Mouse (Mus musculus) c-Kit-positive CD71-positive TER-119-negative erythroid progenitor cells, embryonic 14.5 days (primary cell): Measurements from ENCODE around the gene Nrbf2.

Experiments used
- DNase-seq: peaks from one replicate; pipeline ENCODE4 v3.0.0-alpha.2; 2013; ENCODE audit warnings: low read depth

The Nrbf2 gene

GRCm38 (mm10) chr10:67295331-67295730, 10.2 kb upstream of the Nrbf2 start:
- DNase-seq: no peak

GRCm38 (mm10) chr10:67291087-67291486, 6.0 kb upstream of the Nrbf2 start:
- DNase-seq: no peak

GRCm38 (mm10) chr10:67290622-67291021, 5.5 kb upstream of the Nrbf2 start:
- DNase-seq: no peak

- no peak for DNase-seq
Observed at GRCm38 (mm10) chr10:67287877-67288276, 2.8 kb upstream of the Nrbf2 start.

GRCm38 (mm10) chr10:67284761-67285175, 337 bp downstream of the Nrbf2 start:
- DNase-seq: no peak

GRCm38 (mm10) chr10:67284311-67284710, 794 bp downstream of the Nrbf2 start:
- DNase-seq: no peak

- DNase-seq: no peak
Observed at GRCm38 (mm10) chr10:67283516-67283915, 1.6 kb downstream of the Nrbf2 start.

- no peak for DNase-seq
Observed at GRCm38 (mm10) chr10:67282531-67282930, 2.6 kb downstream of the Nrbf2 start.

GRCm38 (mm10) chr10:67281852-67282251, 3.3 kb downstream of the Nrbf2 start:
- no peak for DNase-seq

- DNase-seq: no peak
Observed at GRCm38 (mm10) chr10:67275916-67276315, 9.2 kb downstream of the Nrbf2 start.

- DNase-seq: peak; percentile 47
Observed at GRCm38 (mm10) chr10:67264852-67265251, 20.3 kb downstream of the Nrbf2 start.

- no peak for DNase-seq
Observed at GRCm38 (mm10) chr10:67253115-67253514, 32.0 kb downstream of the Nrbf2 start.

- DNase-seq: no peak
Observed at GRCm38 (mm10) chr10:67252353-67252752, 32.8 kb downstream of the Nrbf2 start.

- no peak for DNase-seq
Observed at GRCm38 (mm10) chr10:67250846-67251245, 34.3 kb downstream of the Nrbf2 start.

- DNase-seq: no peak
Observed at GRCm38 (mm10) chr10:67249486-67249885, 35.6 kb downstream of the Nrbf2 start.

- peak; percentile 53 for DNase-seq
Observed at GRCm38 (mm10) chr10:67247145-67247544, 38.0 kb downstream of the Nrbf2 start.

GRCm38 (mm10) chr10:67230439-67230838, 54.7 kb downstream of the Nrbf2 start:
- DNase-seq: no peak

- no peak for DNase-seq
Observed at GRCm38 (mm10) chr10:67226543-67226942, 58.6 kb downstream of the Nrbf2 start.

GRCm38 (mm10) chr10:67226109-67226508, 59.0 kb downstream of the Nrbf2 start:
- no peak for DNase-seq

GRCm38 (mm10) chr10:67225528-67225927, 59.6 kb downstream of the Nrbf2 start:
- DNase-seq: no peak

- no peak for DNase-seq
Observed at GRCm38 (mm10) chr10:67223942-67224341, 61.2 kb downstream of the Nrbf2 start.

- no peak for DNase-seq
Observed at GRCm38 (mm10) chr10:67221284-67221683, 63.8 kb downstream of the Nrbf2 start.

- no peak for DNase-seq
Observed at GRCm38 (mm10) chr10:67220251-67220650, 64.9 kb downstream of the Nrbf2 start.

- DNase-seq: no peak
Observed at GRCm38 (mm10) chr10:67218873-67219565, 66.1 kb downstream of the Nrbf2 start.
